Mouse (Mus musculus): ENCODE measurements at regions not wholly inside any gene's neighbourhood (a gene's known extent, or its start where the extent isn't known, plus 50 kb on each side); places are given as distances from the start of the nearest gene placed in this dataset.

- Histone ChIP-seq H3K4me3 (ENCODE audit: low read depth, low read length) (no peak overlapping the region), H3K27me3 (ENCODE audit: control insufficient read depth, insufficient read depth, low read length) (no peaks in the 10 kb centered on the region), H3K36me3 (ENCODE audit: control insufficient read depth, insufficient read depth, low read length) (no peaks in the 10 kb centered on the region), H3K4me1 (ENCODE audit: control insufficient read depth, insufficient read depth, insufficient read length, low read length) (no peaks in the 10 kb centered on the region), H3K27ac (ENCODE audit: insufficient read depth, low read depth, low read length) (no peak overlapping the region)
- TF ChIP-seq POLR2A (IDR thresholded peaks at IDR 0.05; ENCODE audit: low read depth, low read length) (no peak), CTCF (IDR thresholded peaks at IDR 0.05; ENCODE audit: extremely low read depth, insufficient read length, insufficient replicate concordance, low read depth, low read length) (no peak)
- WGBS: 63% methylated on average over 5 of the region's 5 CpGs
Measured at GRCm38 (mm10) chr5:139612224-139612623, 68.9 kb downstream of the Uncx start.

- Histone ChIP-seq H3K4me3 (ENCODE audit: low read depth, low read length) (no peak overlapping the region), H3K27ac (ENCODE audit: insufficient read depth, low read depth, low read length) (no peak overlapping the region), H3K27me3 (ENCODE audit: control insufficient read depth, insufficient read depth, low read length) (no peaks in the 10 kb centered on the region), H3K36me3 (ENCODE audit: control insufficient read depth, insufficient read depth, low read length) (no peaks in the 10 kb centered on the region), H3K4me1 (ENCODE audit: control insufficient read depth, insufficient read depth, insufficient read length, low read length) (no peaks in the 10 kb centered on the region)
- TF ChIP-seq CTCF (IDR thresholded peaks at IDR 0.05; ENCODE audit: extremely low read depth, insufficient read length, insufficient replicate concordance, low read depth, low read length): no peak
- TF ChIP-seq POLR2A (IDR thresholded peaks at IDR 0.05; ENCODE audit: low read depth, low read length): no peak
- 73% methylated on average over 6 of the region's 6 CpGs for WGBS
Measured at GRCm38 (mm10) chr5:139612676-139613075, 69.4 kb downstream of the Uncx start.

- Histone ChIP-seq H3K36me3 (ENCODE audit: control insufficient read depth, insufficient read depth, low read length) (no peaks in the 10 kb centered on the region), H3K4me3 (ENCODE audit: low read depth, low read length) (no peak overlapping the region), H3K27ac (ENCODE audit: insufficient read depth, low read depth, low read length) (no peak overlapping the region), H3K27me3 (ENCODE audit: control insufficient read depth, insufficient read depth, low read length) (no peaks in the 10 kb centered on the region), H3K4me1 (ENCODE audit: control insufficient read depth, insufficient read depth, insufficient read length, low read length) (no peaks in the 10 kb centered on the region)
- WGBS: 55% methylated on average over 5 of the region's 5 CpGs
- TF ChIP-seq CTCF (IDR thresholded peaks at IDR 0.05; ENCODE audit: extremely low read depth, insufficient read length, insufficient replicate concordance, low read depth, low read length): no peak
- TF ChIP-seq POLR2A (IDR thresholded peaks at IDR 0.05; ENCODE audit: low read depth, low read length): no peak
Measured at GRCm38 (mm10) chr5:139613601-139614000, 70.3 kb downstream of the Uncx start.

- Histone ChIP-seq H3K27ac (ENCODE audit: insufficient read depth, low read depth, low read length) (no peak overlapping the region), H3K4me1 (ENCODE audit: control insufficient read depth, insufficient read depth, insufficient read length, low read length) (no peaks in the 10 kb centered on the region), H3K27me3 (ENCODE audit: control insufficient read depth, insufficient read depth, low read length) (no peaks in the 10 kb centered on the region), H3K4me3 (ENCODE audit: low read depth, low read length) (no peak overlapping the region), H3K36me3 (ENCODE audit: control insufficient read depth, insufficient read depth, low read length) (no peaks in the 10 kb centered on the region)
- TF ChIP-seq CTCF (IDR thresholded peaks at IDR 0.05; ENCODE audit: extremely low read depth, insufficient read length, insufficient replicate concordance, low read depth, low read length) (no peak), POLR2A (IDR thresholded peaks at IDR 0.05; ENCODE audit: low read depth, low read length) (no peak)
- WGBS: 59% methylated on average over 36 of the region's 36 CpGs
Measured at GRCm38 (mm10) chr5:139619301-139620161, 76.2 kb downstream of the Uncx start.

- H3K27ac ChIP-seq (ENCODE audit: insufficient read depth, low read depth, low read length): no peak overlapping the region
Measured at GRCm38 (mm10) chr5:139625871-139626460, 82.7 kb downstream of the Uncx start.

GRCm38 (mm10) chr5:139627552-139627951 lies 84.3 kb downstream of the Uncx start:
- Histone ChIP-seq H3K27me3 (ENCODE audit: control insufficient read depth, insufficient read depth, low read length) (no peaks in the 10 kb centered on the region), H3K36me3 (ENCODE audit: control insufficient read depth, insufficient read depth, low read length) (no peaks in the 10 kb centered on the region), H3K4me3 (ENCODE audit: low read depth, low read length) (no peak overlapping the region), H3K27ac (ENCODE audit: insufficient read depth, low read depth, low read length) (peak overlapping the region; percentile 55), H3K4me1 (ENCODE audit: control insufficient read depth, insufficient read depth, insufficient read length, low read length) (peaks cover 8% of the 10 kb centered on the region; the same call in 1 of the 2 replicates)
- no peak for TF ChIP-seq POLR2A (IDR thresholded peaks at IDR 0.05; ENCODE audit: low read depth, low read length)
- no peak for TF ChIP-seq CTCF (IDR thresholded peaks at IDR 0.05; ENCODE audit: extremely low read depth, insufficient read length, insufficient replicate concordance, low read depth, low read length)
- 18% methylated on average over 1 of the region's 1 CpGs for WGBS

More at GRCm38 (mm10) chr5:139625871-139626460, 82.7 kb downstream of the Uncx start:
- Histone ChIP-seq H3K4me3 (ENCODE audit: low read depth, low read length) (no peak overlapping the region), H3K36me3 (ENCODE audit: control insufficient read depth, insufficient read depth, low read length) (no peaks in the 10 kb centered on the region), H3K27me3 (ENCODE audit: control insufficient read depth, insufficient read depth, low read length) (no peaks in the 10 kb centered on the region), H3K4me1 (ENCODE audit: control insufficient read depth, insufficient read depth, insufficient read length, low read length) (peaks cover 8% of the 10 kb centered on the region; the same call in 1 of the 2 replicates)
- 83% methylated on average over 22 of the region's 22 CpGs for WGBS
- no peak for TF ChIP-seq CTCF (IDR thresholded peaks at IDR 0.05; ENCODE audit: extremely low read depth, insufficient read length, insufficient replicate concordance, low read depth, low read length)
- TF ChIP-seq POLR2A (IDR thresholded peaks at IDR 0.05; ENCODE audit: low read depth, low read length): no peak

GRCm38 (mm10) chr5:139637028-139637427 lies 93.7 kb downstream of the Uncx start:
- Histone ChIP-seq H3K36me3 (ENCODE audit: control insufficient read depth, insufficient read depth, low read length) (no peaks in the 10 kb centered on the region), H3K4me3 (ENCODE audit: low read depth, low read length) (no peak overlapping the region), H3K27me3 (ENCODE audit: control insufficient read depth, insufficient read depth, low read length) (no peaks in the 10 kb centered on the region), H3K4me1 (ENCODE audit: control insufficient read depth, insufficient read depth, insufficient read length, low read length) (peaks cover 3% of the 10 kb centered on the region; the same call in 1 of the 2 replicates), H3K27ac (ENCODE audit: insufficient read depth, low read depth, low read length) (no peak overlapping the region)
- no peak for TF ChIP-seq POLR2A (IDR thresholded peaks at IDR 0.05; ENCODE audit: low read depth, low read length)
- TF ChIP-seq CTCF (IDR thresholded peaks at IDR 0.05; ENCODE audit: extremely low read depth, insufficient read length, insufficient replicate concordance, low read depth, low read length): no peak
- WGBS: 95% methylated on average over 2 of the region's 2 CpGs
